Mouse (Mus musculus) embryonic fibroblast, embryonic 13.5 days (primary cell): Measurements from ENCODE around the gene Csmd2.

Experiments used
- CTCF ChIP-seq: IDR thresholded peaks from 2 replicates; pipeline ENCODE4 v1.5.1; 2011; ENCODE audit warnings: mild to moderate bottlenecking, control low read depth, low read length, moderate library complexity, borderline replicate concordance; ENCODE audit not compliant: insufficient read depth
- POLR2A ChIP-seq: IDR thresholded peaks from 2 replicates; pipeline ENCODE4 v1.6.1; 2011; ENCODE audit warnings: low read depth, mild to moderate bottlenecking, control low read depth, low read length, moderate library complexity

DNA sequence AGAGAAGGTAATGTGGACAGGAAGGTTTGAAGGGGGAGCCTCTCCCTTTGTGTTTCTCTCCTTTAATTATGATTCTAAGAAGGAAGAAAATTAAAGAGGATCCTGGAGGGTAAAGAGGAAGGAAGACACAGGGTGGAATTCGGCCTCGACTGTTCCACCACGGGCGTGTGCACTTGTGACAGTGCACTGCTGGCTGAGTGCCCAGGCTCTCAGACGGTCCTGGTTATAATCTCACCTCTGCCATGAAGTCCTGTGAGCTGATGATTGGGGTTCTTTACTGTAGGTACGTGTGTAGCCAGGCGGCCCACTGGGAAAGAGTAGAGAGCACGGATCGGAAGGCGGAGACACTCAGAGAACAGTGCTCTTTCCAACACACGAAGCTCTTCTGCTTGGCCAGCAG, 285.5 kb downstream of the Csmd2 start:
- TF ChIP-seq POLR2A: no peak
- no peak for TF ChIP-seq CTCF
